Mouse (Mus musculus) neural tube, embryonic 12.5 days (tissue): ENCODE data around the gene Slc22a20. TPM values are rescaled to one million over a fixed set of nuclear protein-coding genes. Genes with fewer than 3 reads are reported as not detected.

Source experiments
- ATAC-seq: fragments of 200-750 bp; cut with Nextera tagmentation; 2 replicates; pipeline ENCODE4 v1.8.0; 2017; ENCODE audit warnings: low read depth, mild to moderate bottlenecking, moderate TSS enrichment, moderate library complexity; ENCODE audit not compliant: low FRiP score
- H3K27ac ChIP-seq: fragments of 300-500 bp; sonication (generic); 2 replicates; pipeline ENCODE4 v1.5.1; 2016
- H3K27me3 ChIP-seq: fragments of 300-500 bp; sonication (generic); replicated peaks from 2 replicates; pipeline ENCODE4 v1.6.1; 2016; ENCODE audit warnings: mild to moderate bottlenecking
- H3K36me3 ChIP-seq: fragments of 300-500 bp; sonication (generic); 2 replicates; pipeline ENCODE4 v1.6.1; 2016; ENCODE audit warnings: mild to moderate bottlenecking
- H3K4me1 ChIP-seq: fragments of 300-500 bp; sonication (generic); 2 replicates; pipeline ENCODE4 v1.6.1; 2016
- H3K4me2 ChIP-seq: fragments of 300-500 bp; sonication (generic); replicated peaks from 2 replicates; pipeline ENCODE4 v1.6.1; 2016; ENCODE audit warnings: mild to moderate bottlenecking
- H3K4me3 ChIP-seq: fragments of 300-500 bp; sonication (generic); 2 replicates; pipeline ENCODE4 v1.5.1; 2016
- H3K9ac ChIP-seq: fragments of 300-500 bp; sonication (generic); 2 replicates; pipeline ENCODE4 v1.6.1; 2016; ENCODE audit warnings: mild to moderate bottlenecking
- H3K9me3 ChIP-seq: fragments of 300-500 bp; sonication (generic); 2 replicates; pipeline ENCODE4 v1.6.1; 2016; ENCODE audit warnings: mild to moderate bottlenecking
- WGBS: fragments of 180-500 bp; shearing (Covaris S2); methylation state at CpG from one replicate; pipeline ENCODE4 v1.1.7; 2016; 5-methylcytosine and 5-hydroxymethylcytosine counted together
- polyA plus RNA-seq: library from polyadenylated mRNA; unstranded; fragments of >200 nt; fragmentation: Nextera tagmentation; extraction: Ambion mirVana; gene quantifications from 2 replicates; pipeline ENCODE4 v1.2.1, GENCODE M21; 2016

Gene Slc22a20
- polyA plus RNA-seq, 1 experiment from 2014 or later: not detected

DNA sequence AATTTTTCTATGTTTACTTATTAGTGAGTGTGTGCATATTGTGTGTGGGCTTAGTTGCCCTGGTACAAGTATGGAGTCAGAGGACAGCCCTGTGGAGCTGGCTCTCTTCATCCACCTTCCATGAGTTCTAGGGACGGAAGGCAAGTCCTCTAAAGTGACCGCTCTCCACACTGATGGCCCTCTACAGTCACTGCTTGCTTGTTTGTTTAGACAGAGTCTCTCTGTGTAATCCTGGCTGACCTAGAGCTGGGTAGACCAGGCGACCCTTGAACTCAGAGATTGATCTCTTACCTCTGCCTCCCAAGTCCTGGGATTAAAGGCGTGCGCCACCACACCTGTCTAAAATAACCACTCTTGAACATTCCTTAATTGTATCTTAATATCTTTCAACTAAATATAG, 28.6 kb downstream of the Slc22a20 start:
- Histone ChIP-seq H3K27me3 (no peaks in the 10 kb centered on the region), H3K9ac (no peak overlapping the region), H3K27ac (no peak overlapping the region), H3K36me3 (peaks cover 50% of the 10 kb centered on the region), H3K4me2 (no peak overlapping the region), H3K4me1 (0 out of 2 replicates have a peak, but pooled peaks cover 2% of the 10 kb centered on the region), H3K4me3 (no peak overlapping the region), H3K9me3 (no peaks in the 10 kb centered on the region)
- WGBS: 88% methylated on average over 5 of the region's 5 CpGs
- no peak for ATAC-seq

GRCm38 (mm10) chr19:5956685-5957084, 29.3 kb downstream of the Slc22a20 start:
- no peak overlapping the region for H3K9ac ChIP-seq
- no peaks in the 10 kb centered on the region for H3K4me1 ChIP-seq
- H3K9me3 ChIP-seq: no peaks in the 10 kb centered on the region
- no peak overlapping the region for H3K4me3 ChIP-seq
- H3K27ac ChIP-seq: no peak overlapping the region
- 40% methylated on average over 3 of the region's 3 CpGs for WGBS
- peaks cover 56% of the 10 kb centered on the region for H3K36me3 ChIP-seq
- ATAC-seq: no peak
- no peak overlapping the region for H3K4me2 ChIP-seq
- H3K27me3 ChIP-seq: no peaks in the 10 kb centered on the region

GRCm38 (mm10) chr19:5955704-5956670, 30.0 kb downstream of the Slc22a20 start:
- H3K36me3 ChIP-seq: peaks cover 57% of the 10 kb centered on the region

GRCm38 (mm10) chr19:5954936-5955335, 31.0 kb downstream of the Slc22a20 start:
- no peaks in the 10 kb centered on the region for H3K4me1 ChIP-seq
- peaks cover 67% of the 10 kb centered on the region for H3K36me3 ChIP-seq
- WGBS: 93% methylated on average over 10 of the region's 10 CpGs

More at GRCm38 (mm10) chr19:5955704-5956670, 30.0 kb downstream of the Slc22a20 start:
- 87% methylated on average over 28 of the region's 28 CpGs for WGBS
- no peak overlapping the region for H3K27ac ChIP-seq
- H3K4me1 ChIP-seq: no peaks in the 10 kb centered on the region
- no peak overlapping the region for H3K9ac ChIP-seq
- no peak overlapping the region for H3K4me2 ChIP-seq
- H3K4me3 ChIP-seq: no peak overlapping the region
- H3K9me3 ChIP-seq: no peaks in the 10 kb centered on the region
- no peak for ATAC-seq
- H3K27me3 ChIP-seq: no peaks in the 10 kb centered on the region

DNA sequence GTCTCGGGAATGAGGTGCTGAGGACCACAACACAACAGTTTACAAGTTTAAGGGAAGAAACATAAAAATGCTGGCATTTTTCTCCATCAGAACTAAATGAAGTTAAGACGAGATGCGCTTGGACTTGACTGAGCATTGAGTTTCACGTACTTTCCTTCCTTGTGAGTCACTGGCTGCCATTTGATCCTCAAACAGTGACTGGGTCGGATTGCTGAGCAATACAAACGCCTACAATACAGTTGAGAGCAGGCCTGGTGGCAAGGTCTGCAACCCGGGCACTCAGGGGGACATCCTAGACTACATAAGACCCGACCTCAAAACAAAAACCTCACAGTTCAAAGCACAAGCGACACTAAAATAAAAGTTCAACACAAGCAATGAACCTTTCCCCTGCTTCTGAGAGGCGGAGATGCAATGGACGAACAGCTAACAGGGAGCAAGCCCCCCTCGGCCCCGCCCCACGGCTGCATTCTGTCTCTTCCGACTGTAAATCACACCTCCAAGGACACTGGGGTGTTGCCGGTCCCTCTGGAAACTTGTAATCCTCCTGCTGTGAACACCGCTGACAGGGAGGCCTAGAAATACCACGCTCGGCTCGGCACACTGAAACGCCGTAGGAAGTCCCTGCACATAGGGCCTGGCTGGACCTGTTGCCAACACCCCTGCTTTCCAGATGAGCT, 31.8 kb downstream of the Slc22a20 start:
- Histone ChIP-seq H3K9me3 (no peaks in the 10 kb centered on the region), H3K4me1 (no peaks in the 10 kb centered on the region), H3K27ac (no peak overlapping the region), H3K36me3 (peaks cover 70% of the 10 kb centered on the region), H3K4me2 (no peak overlapping the region), H3K9ac (no peak overlapping the region), H3K27me3 (no peaks in the 10 kb centered on the region), H3K4me3 (no peak overlapping the region)
- ATAC-seq: no peak
- WGBS: 70% methylated on average over 22 of the region's 22 CpGs

More at GRCm38 (mm10) chr19:5954936-5955335, 31.0 kb downstream of the Slc22a20 start:
- Histone ChIP-seq H3K9me3 (no peaks in the 10 kb centered on the region), H3K9ac (no peak overlapping the region), H3K27me3 (no peaks in the 10 kb centered on the region), H3K27ac (no peak overlapping the region), H3K4me3 (no peak overlapping the region), H3K4me2 (no peak overlapping the region)
- no peak for ATAC-seq

GRCm38 (mm10) chr19:5953201-5953770, 32.7 kb downstream of the Slc22a20 start:
- H3K4me3 ChIP-seq: no peak overlapping the region
- no peaks in the 10 kb centered on the region for H3K27me3 ChIP-seq
- H3K4me1 ChIP-seq: no peaks in the 10 kb centered on the region
- no peak for ATAC-seq
- no peaks in the 10 kb centered on the region for H3K9me3 ChIP-seq
- H3K4me2 ChIP-seq: no peak overlapping the region
- peaks cover 69% of the 10 kb centered on the region for H3K36me3 ChIP-seq
- no peak overlapping the region for H3K27ac ChIP-seq
- no peak overlapping the region for H3K9ac ChIP-seq
- WGBS: 93% methylated on average over 19 of the region's 19 CpGs

GRCm38 (mm10) chr19:5952071-5952691, 33.8 kb downstream of the Slc22a20 start:
- 87% methylated on average over 13 of the region's 13 CpGs for WGBS
- no peak for ATAC-seq
- Histone ChIP-seq H3K27ac (no peak overlapping the region), H3K27me3 (no peaks in the 10 kb centered on the region), H3K4me2 (no peak overlapping the region), H3K9me3 (no peaks in the 10 kb centered on the region), H3K9ac (no peak overlapping the region), H3K4me1 (no peaks in the 10 kb centered on the region), H3K4me3 (no peak overlapping the region), H3K36me3 (peaks cover 71% of the 10 kb centered on the region)

GRCm38 (mm10) chr19:5951631-5952030, 34.3 kb downstream of the Slc22a20 start:
- 91% methylated on average over 16 of the region's 16 CpGs for WGBS
- ATAC-seq: no peak
- no peak overlapping the region for H3K9ac ChIP-seq

DNA sequence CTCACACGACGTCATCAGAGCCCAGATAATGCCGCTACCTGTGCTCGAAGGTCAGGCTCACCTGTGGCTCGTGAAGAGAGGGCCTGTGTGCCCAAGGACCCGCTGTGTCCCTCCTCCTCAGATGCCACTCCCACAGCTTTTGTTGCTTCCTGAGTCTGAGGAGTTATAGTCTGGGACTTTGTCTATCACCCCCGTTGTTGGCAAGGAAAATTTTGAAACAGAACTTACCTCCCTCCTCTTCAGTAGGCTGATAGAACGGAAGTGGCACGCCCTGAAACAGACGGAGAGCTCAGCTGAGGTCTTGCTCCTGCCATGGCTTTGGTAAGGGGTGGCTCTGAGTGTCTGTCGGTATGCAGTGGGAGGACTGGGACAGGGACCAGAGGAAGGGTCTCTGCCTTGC, 35.7 kb downstream of the Slc22a20 start:
- no peaks in the 10 kb centered on the region for H3K9me3 ChIP-seq
- H3K4me1 ChIP-seq: no peaks in the 10 kb centered on the region
- no peak overlapping the region for H3K4me3 ChIP-seq
- H3K27ac ChIP-seq: no peak overlapping the region
- no peak for ATAC-seq
- no peak overlapping the region for H3K4me2 ChIP-seq
- H3K27me3 ChIP-seq: no peaks in the 10 kb centered on the region
- peaks cover 66% of the 10 kb centered on the region for H3K36me3 ChIP-seq
- WGBS: 96% methylated on average over 11 of the region's 11 CpGs
- 0 out of 2 replicates have a peak overlapping the region, but pooled peaks have one; percentile 2 for H3K9ac ChIP-seq

More at GRCm38 (mm10) chr19:5951631-5952030, 34.3 kb downstream of the Slc22a20 start:
- no peaks in the 10 kb centered on the region for H3K9me3 ChIP-seq
- H3K36me3 ChIP-seq: peaks cover 69% of the 10 kb centered on the region
- no peak overlapping the region for H3K4me3 ChIP-seq
- no peak overlapping the region for H3K27ac ChIP-seq
- no peaks in the 10 kb centered on the region for H3K27me3 ChIP-seq
- no peak overlapping the region for H3K4me2 ChIP-seq
- H3K4me1 ChIP-seq: no peaks in the 10 kb centered on the region

DNA sequence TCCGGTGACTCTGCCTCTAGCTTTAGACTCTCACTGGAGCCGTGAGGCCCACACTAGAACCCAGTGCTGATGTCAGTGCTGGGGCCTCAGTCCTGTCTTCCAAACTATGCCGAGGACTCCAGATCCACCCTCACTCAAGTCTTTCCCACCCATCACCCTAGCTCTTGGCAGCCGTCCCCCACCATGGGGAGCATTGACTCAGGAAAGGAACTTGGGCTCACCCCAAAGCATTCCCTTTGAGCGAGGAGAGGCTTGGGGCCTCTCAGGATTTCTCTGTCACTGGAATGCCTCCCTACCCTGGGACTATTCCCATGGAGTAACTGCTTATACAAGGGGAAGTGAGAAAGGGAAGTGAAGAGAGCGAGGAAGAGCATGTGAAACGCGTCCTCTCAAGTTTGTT, 40.1 kb downstream of the Slc22a20 start:
- H3K4me3 ChIP-seq: no peak overlapping the region
- H3K4me2 ChIP-seq: no peak overlapping the region
- no peaks in the 10 kb centered on the region for H3K4me1 ChIP-seq
- H3K9me3 ChIP-seq: no peaks in the 10 kb centered on the region
- H3K36me3 ChIP-seq: peaks cover 64% of the 10 kb centered on the region
- H3K9ac ChIP-seq: no peak overlapping the region
- no peak for ATAC-seq
- H3K27me3 ChIP-seq: no peaks in the 10 kb centered on the region
- H3K27ac ChIP-seq: no peak overlapping the region
- WGBS: 89% methylated on average over 8 of the region's 8 CpGs

DNA sequence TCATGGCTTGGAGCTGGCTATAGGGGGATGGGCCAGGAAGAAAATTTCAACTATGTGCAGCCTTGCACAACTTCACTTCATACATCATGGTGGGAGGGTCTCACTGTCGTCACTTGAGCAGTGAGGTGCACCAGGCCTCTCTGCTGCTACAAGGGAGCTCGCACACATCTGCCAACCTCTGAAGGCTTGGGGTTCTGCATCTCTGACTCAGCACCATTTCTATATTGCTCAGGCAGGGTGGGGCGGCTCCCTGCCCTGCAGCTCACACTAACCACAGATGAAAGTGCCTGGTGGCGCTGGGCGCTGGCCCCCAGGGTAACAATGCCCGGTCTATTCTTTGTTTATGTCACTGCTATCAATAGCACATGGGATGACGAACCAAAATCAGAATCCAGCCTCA, 40.9 kb downstream of the Slc22a20 start:
- H3K36me3 ChIP-seq: peaks cover 56% of the 10 kb centered on the region
- no peak overlapping the region for H3K4me3 ChIP-seq
- ATAC-seq: no peak
- H3K27me3 ChIP-seq: no peaks in the 10 kb centered on the region
- WGBS: 90% methylated on average over 7 of the region's 7 CpGs
- H3K9me3 ChIP-seq: no peaks in the 10 kb centered on the region
- no peak overlapping the region for H3K27ac ChIP-seq
- H3K4me1 ChIP-seq: no peaks in the 10 kb centered on the region
- H3K9ac ChIP-seq: no peak overlapping the region
- no peak overlapping the region for H3K4me2 ChIP-seq

GRCm38 (mm10) chr19:5944145-5944544, 41.8 kb downstream of the Slc22a20 start:
- Histone ChIP-seq H3K4me2 (no peak overlapping the region), H3K4me1 (no peaks in the 10 kb centered on the region), H3K9ac (no peak overlapping the region), H3K27me3 (no peaks in the 10 kb centered on the region), H3K27ac (no peak overlapping the region), H3K4me3 (no peak overlapping the region), H3K9me3 (no peaks in the 10 kb centered on the region), H3K36me3 (peaks cover 49% of the 10 kb centered on the region)
- no peak for ATAC-seq
- 77% methylated on average over 8 of the region's 8 CpGs for WGBS
